1 mouse cellular context compared by ENCODE assay signal in the genomic region with DNA sequence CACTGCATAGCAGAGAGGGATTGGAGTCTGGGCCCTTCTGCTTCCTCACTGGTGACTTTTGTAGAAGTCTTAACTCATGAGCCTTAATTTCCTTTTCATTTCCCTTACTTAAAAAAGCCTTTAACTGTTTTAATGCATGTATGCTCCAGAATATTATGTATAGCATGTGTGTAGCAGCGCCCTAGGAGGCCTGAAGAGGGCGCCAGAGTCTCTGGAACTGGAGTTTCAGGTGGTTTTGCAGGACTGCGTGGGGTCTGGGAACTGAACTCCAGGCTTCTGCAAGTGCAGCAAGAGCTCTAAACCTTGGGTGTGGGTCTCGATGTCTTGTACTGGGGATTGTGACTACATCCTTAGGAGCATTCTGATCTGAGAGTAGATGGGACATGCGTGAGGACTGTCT.
TF ChIP-seq lines count a peak whose summit lies in the region.

No protein-coding gene starts in this region.

TF ChIP-seq in MEL, 35 proteins besides CTCF, POLR2A, EP300 and RAD21:
- TF ChIP-seq CHD2 (IDR thresholded peaks at IDR 0.05; ENCODE audit: low read length) (no peak), SMC3 (IDR thresholded peaks at IDR 0.05; ENCODE audit: low read depth, low read length) (peak; percentile 15; the same call in 1 of the 2 replicates), MAFK (IDR thresholded peaks at IDR 0.05; ENCODE audit: borderline replicate concordance, low read depth, low read length) (no peak), UBTF (IDR thresholded peaks at IDR 0.05; ENCODE audit: borderline replicate concordance, insufficient read depth, low read depth, low read length) (no peak), KAT2A (conservative IDR thresholded peaks at IDR 0.05; ENCODE audit: low read depth, low read length) (no peak), MXI1 (IDR thresholded peaks at IDR 0.05; ENCODE audit: low read depth, low read length) (no peak), TAL1 (IDR thresholded peaks at IDR 0.05; ENCODE audit: low read length) (no peak), SIN3A (IDR thresholded peaks at IDR 0.05; ENCODE audit: low read length) (no peak)
